Mouse (Mus musculus) cerebellum, adult 2 months (tissue): ENCODE measurements at regions not wholly inside any gene's neighbourhood (a gene's known extent, or its start where the extent isn't known, plus 50 kb on each side); places are given as distances from the start of the nearest gene placed in this dataset.

Experiments used
- CTCF ChIP-seq: fragments of 200-500 bp; IDR thresholded peaks from 2 replicates; pipeline ENCODE4 v1.5.1; 2011; ENCODE audit warnings: low read depth, mild to moderate bottlenecking, control low read depth, low read length, moderate library complexity, borderline replicate concordance; ENCODE audit not compliant: insufficient read depth
- POLR2A ChIP-seq: fragments of 200-500 bp; IDR thresholded peaks from 2 replicates; pipeline ENCODE4 v1.6.1; 2011; ENCODE audit warnings: low read length, control low read depth, borderline replicate concordance; ENCODE audit not compliant: insufficient read depth

- TF ChIP-seq CTCF (no peak), POLR2A (no peak)
Measured at GRCm38 (mm10) chr9:47357756-47358399, 172.1 kb upstream of the Cadm1 start.
